Mouse (Mus musculus) embryonic fibroblast, embryonic 13.5 days (primary cell): ENCODE measurements around the gene Akt2. TPM values are rescaled to one million over a fixed set of nuclear protein-coding genes. Genes with fewer than 3 reads are reported as not detected.

Experiments
- H3K27ac ChIP-seq: 2 replicates; pipeline ENCODE4 v1.5.1; 2012; ENCODE audit warnings: low read length, control low read depth, inconsistent platforms; ENCODE audit not compliant: insufficient read depth
- H3K4me1 ChIP-seq: 2 replicates; pipeline ENCODE4 v1.6.1; 2011; ENCODE audit warnings: low read length; ENCODE audit not compliant: control insufficient read depth, insufficient read depth
- H3K4me3 ChIP-seq: 2 replicates; pipeline ENCODE4 v1.5.1; 2011; ENCODE audit warnings: mild to moderate bottlenecking, control low read depth, low read length; ENCODE audit not compliant: insufficient read depth
- CTCF ChIP-seq: IDR thresholded peaks from 2 replicates; pipeline ENCODE4 v1.5.1; 2011; ENCODE audit warnings: mild to moderate bottlenecking, control low read depth, low read length, moderate library complexity, borderline replicate concordance; ENCODE audit not compliant: insufficient read depth
- POLR2A ChIP-seq: IDR thresholded peaks from 2 replicates; pipeline ENCODE4 v1.6.1; 2011; ENCODE audit warnings: low read depth, mild to moderate bottlenecking, control low read depth, low read length, moderate library complexity
- polyA plus RNA-seq: library from polyadenylated mRNA; stranded (reverse); fragments of >200 nt; gene quantifications from 2 replicates; pipeline ENCODE4 v1.2.4, GENCODE M21; 2011; ENCODE audit warnings: low read depth; ENCODE audit not compliant: missing spikeins, insufficient read length

Akt2 gene
- polyA plus RNA-seq, 1 experiment, result 98.2 TPM

DNA sequence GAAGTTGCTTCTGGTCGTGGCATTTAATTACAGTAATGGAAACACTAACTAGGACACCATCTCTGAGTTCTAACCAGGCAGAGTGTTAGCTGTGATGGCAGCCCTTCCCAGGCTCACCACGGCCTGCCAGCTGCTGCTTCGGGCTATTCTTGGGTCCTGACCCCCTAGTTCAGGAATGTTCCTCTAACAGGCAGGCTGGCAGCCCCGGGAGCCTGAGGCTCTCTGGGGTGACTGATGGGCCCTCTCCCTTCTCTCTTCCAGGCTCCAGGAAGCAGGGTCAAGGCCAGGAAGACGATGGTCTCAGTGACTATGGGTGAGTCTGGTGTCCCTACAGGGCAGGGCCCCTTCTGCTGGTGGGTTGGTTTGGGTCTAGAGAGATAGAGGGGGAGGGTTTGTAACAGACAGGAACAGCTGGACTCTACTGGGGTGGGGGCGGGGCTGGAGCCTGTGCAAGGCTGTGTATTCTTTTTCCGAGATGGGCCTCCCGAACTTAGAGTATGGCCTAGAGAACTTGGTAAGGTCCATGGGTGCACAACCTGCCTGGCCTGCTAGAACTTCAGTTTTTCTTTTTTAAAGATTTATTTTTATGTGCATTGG, 31.0 kb upstream of the Akt2 start:
- Histone ChIP-seq H3K27ac (no peak overlapping the region), H3K4me1 (no peaks in the 10 kb centered on the region), H3K4me3 (no peak overlapping the region)
- TF ChIP-seq CTCF (no peak), POLR2A (no peak)

DNA sequence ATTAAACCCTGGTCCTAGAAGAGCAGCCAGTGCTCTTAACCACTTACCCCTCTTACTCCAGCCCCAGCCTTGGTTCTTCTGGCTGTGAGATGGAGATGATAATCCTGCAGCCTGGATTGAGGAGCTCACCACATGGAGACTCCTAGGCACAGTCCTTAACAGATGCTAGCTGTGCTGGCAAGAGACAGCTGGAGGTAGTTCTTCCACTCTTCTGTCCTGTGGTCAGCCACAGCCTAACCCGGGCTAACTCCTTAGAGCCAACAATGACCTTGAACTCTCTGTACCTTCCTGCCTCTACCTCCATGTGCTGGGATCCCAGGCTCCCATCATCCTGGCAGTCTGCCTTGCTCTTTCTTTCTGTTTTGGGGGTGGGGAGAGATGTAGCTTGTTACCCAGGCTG, 30.4 kb upstream of the Akt2 start:
- TF ChIP-seq POLR2A, result no peak
- TF ChIP-seq CTCF, result no peak
- no peak overlapping the region for H3K4me3 ChIP-seq
- H3K4me1 ChIP-seq, result no peaks in the 10 kb centered on the region
- H3K27ac ChIP-seq, result no peak overlapping the region

DNA sequence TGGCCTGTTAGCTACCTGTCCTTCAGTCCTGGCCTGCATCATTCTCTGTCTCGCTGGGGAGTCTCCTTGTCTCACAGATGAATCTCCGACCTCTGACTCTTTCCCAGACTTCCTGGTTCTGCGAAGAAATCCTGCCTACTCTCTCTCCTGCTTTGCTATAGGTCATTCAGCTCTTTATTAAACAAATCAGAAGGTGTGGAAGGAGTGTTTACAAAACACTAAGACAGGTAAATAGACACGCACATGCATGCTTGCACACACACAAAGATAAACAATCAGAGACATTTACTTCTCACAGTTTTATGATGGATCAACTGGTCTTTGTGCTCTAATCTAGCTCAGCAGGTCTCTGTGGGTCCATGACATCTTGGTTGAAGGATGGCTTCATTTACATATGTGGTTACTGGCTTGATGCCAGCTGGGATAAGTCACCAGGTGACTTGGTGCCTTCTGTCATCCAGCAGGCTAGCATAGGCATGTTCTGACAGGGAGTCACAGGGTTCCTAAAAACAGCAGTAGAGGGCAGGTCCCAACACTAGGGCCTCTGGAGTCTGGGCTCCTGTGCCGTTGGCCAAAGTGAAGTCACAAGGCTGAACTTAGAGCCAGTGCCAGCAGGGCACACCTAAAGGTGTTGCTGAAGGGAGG, 21.6 kb upstream of the Akt2 start:
- H3K4me3 ChIP-seq, result no peak overlapping the region
- H3K27ac ChIP-seq, result peak overlapping the region; percentile 1; the same call in 1 of the 2 replicates
- no peak for TF ChIP-seq POLR2A

DNA sequence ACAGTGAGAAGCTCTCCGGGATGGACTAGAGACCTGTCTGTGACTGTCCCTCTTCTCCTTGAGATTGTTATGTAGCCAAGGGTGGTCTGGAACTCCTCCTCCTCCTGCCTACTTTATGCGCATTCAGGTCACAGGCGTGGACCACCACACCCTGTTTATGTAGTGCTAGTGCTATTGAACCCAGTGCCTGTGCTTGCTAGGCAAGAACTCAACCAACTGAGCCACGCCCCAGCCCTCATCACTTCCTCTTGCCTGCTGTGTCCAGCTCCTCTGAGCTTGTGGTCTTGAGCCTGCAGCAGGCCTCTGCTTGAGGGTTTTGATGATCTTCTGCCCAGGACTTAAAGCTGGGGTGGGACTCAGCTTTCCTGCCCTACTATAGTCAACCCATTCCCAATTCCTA, 19.2 kb upstream of the Akt2 start:
- no peak overlapping the region for H3K27ac ChIP-seq

More for the DNA sequence above, 21.6 kb upstream of the Akt2 start:
- no peaks in the 10 kb centered on the region for H3K4me1 ChIP-seq

DNA sequence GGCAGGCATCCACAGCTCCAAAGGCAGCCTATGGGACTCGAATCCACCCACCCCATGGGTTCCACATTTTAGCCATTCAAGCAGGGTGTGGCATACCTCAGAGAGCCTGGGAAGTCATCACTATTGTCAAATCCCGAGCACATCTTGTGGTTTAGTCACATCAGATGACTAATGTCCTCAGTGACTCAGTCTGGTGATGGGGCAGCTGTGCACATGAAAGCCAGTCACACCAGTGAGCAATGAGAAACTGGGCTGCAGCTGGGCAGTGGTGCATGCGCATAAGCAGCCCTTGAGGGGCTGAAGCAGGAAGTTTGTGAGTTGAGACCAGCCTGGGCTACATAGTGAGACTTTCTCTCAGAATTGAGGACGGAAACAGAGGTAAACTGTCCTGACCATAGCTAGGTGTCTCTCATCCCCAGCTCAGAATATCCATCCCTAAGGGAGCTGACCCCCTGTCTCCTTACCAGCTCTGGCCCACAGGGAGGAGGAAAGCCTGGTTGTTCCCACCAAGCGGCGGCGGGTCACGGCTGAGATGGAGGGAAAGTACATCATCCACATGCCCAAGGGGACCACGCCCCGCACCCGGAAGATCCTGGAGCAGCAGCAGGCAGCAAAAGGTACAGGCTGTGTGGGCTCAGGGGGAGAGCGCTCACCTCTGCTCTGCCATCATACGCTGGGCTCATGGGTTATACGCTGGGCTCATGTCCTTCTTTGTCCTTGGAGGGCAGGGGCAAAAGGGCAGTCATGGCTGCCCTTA, 17.1 kb upstream of the Akt2 start:
- no peak for TF ChIP-seq CTCF
- TF ChIP-seq POLR2A, result no peak
- H3K4me3 ChIP-seq, result no peak overlapping the region
- no peak overlapping the region for H3K27ac ChIP-seq
- H3K4me1 ChIP-seq, result peaks cover 4% of the 10 kb centered on the region; the same call in 1 of the 2 replicates

More for the DNA sequence above, 19.2 kb upstream of the Akt2 start:
- no peaks in the 10 kb centered on the region for H3K4me1 ChIP-seq
- TF ChIP-seq CTCF (no peak), POLR2A (no peak)
- H3K4me3 ChIP-seq, result no peak overlapping the region

DNA sequence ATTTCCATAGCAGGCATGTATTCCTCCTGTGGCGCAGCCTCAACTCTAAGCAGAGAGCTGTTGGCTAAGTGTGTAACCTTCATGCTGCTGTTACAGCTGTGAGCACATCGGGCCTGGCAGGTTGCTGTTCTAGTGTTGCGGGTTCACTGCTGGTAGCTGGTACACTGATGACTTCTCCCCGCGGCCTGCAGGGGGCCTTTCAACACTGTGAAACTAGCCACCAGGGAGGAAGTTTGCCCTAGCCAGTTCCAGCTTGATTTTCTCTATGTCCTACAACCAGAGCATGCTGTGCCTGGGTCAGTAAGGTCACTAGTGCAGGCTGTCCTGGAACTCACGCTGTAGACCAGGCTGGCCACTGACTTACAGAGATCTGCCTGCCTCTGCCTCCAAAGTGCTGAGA, 14.4 kb upstream of the Akt2 start:
- no peak for TF ChIP-seq POLR2A
- TF ChIP-seq CTCF, result no peak
- Histone ChIP-seq H3K27ac (no peak overlapping the region), H3K4me3 (no peak overlapping the region), H3K4me1 (peaks cover 4% of the 10 kb centered on the region; the same call in 1 of the 2 replicates)

DNA sequence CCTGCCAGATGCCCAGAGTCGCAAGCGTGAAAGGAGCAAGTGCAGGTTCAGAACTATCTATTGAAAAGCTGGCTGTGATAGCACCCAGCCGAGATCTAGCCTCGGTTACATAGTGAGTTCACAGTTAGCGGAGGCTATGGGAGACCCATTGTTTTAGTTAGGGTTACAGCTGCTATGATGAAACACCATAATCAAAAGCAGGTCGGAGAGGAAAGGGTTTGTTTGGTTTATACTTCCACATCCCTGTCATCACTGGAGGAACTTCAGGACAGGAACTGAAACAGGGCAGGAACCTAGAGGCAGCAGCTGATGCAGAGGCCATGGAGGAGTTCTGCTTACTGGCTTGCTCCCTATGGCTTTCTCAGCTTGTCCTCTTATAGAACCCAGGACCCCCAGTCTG, 13.8 kb upstream of the Akt2 start:
- Histone ChIP-seq H3K27ac (no peak overlapping the region), H3K4me3 (no peak overlapping the region), H3K4me1 (peaks cover 4% of the 10 kb centered on the region; the same call in 1 of the 2 replicates)
- TF ChIP-seq CTCF (no peak), POLR2A (no peak)

DNA sequence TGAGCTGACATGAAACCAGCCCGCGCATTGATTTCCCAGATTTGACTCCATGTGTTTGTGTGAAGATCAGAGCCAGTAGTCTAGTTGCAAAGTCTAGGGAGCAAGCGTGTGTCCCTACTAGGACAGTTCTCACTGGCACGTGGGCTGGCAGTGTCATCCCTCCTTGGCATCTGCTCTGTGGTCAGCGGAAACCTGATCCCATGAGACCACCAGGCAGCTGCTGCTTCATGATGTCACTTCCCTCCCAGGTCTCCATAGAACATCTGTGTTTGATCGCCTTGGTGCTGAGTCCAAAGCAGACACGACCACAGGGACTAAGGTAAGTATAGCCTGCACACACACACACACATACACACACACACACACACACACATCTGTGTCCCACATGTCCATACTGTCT, 12.9 kb upstream of the Akt2 start:
- H3K27ac ChIP-seq, result no peak overlapping the region
- TF ChIP-seq POLR2A (no peak), CTCF (no peak)
- no peak overlapping the region for H3K4me3 ChIP-seq
- H3K4me1 ChIP-seq, result peaks cover 4% of the 10 kb centered on the region; the same call in 1 of the 2 replicates

DNA sequence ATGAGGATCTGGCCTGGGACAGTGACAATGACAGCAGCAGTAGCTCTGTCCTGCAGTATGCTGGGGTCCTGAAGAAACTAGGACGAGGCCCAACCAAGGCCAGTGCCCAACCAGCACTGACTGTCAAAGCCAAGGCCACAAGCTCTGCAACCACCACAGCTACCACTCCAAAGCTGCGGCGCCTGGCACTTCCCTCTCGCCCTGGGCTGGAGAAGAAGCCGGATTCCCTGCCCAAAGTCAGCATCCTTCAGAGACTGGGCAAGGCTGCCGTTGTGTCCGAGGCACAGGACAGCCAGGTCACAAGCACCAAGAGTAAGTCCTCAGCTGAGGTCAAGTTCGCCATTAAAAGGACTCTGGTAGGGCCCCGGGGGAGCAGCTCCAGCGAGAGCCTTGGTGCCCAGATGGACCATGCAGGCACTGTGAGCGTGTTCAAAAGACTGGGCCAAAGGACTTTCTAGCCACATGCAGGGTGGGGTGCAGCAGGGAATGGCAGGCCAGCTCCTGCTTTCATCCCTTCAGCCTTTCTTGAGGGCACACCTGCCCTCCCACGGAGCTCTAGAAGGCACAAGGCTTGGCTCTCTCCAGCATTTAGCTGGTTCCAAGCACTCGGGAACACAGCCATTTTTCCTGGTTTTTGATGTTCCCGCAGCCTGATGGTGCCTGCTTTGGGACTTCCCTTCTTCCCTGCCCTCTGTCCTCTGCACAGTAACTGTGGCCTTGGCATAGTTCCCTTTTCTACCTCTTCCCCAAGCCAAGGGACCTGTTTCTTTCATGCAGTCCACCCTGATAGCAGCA, 10.8 kb upstream of the Akt2 start:
- TF ChIP-seq CTCF (no peak), POLR2A (no peak)
- Histone ChIP-seq H3K27ac (no peak overlapping the region), H3K4me3 (no peak overlapping the region), H3K4me1 (peaks cover 4% of the 10 kb centered on the region; the same call in 1 of the 2 replicates)

DNA sequence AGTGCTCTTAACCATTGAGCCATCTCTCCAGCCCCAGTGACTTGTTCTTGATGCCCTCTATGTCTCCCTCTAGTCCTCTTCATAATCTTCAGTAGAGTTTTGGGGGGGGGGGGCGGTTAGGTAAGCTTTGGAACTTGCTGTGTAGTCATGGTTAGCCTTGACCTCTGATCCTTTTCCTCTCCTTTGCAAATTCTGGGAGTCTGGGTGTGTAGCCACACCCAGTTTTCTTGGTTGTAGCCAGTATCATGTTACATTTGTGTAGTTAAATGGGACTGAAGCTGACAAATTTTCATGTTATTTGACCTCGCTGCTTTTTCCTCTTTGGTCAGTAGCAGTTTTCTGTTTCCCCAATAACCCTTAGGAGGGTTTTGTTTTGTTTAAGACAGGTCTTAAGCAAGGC, 4.5 kb upstream of the Akt2 start:
- TF ChIP-seq CTCF (no peak), POLR2A (no peak)
- Histone ChIP-seq H3K27ac (no peak overlapping the region), H3K4me1 (peaks cover 3% of the 10 kb centered on the region; the same call in 1 of the 2 replicates), H3K4me3 (no peak overlapping the region)
